Mouse (Mus musculus) thymus, adult 2 months (tissue): ENCODE results near the gene 1700001J03Rik. TPM values are rescaled to one million over a fixed set of nuclear protein-coding genes. Genes with fewer than 3 reads are reported as not detected.
"Not testable (repeated sequence)": the region's sequence is repeated elsewhere in the genome, so short reads cannot be mapped to it uniquely, and the experiment has no call there.

Experiments used
- DNase-seq: peaks from one replicate; pipeline ENCODE4 v3.0.0; 2021
- H3K27ac ChIP-seq: fragments of 200-500 bp; 2 replicates; pipeline ENCODE4 v1.5.1; 2012; ENCODE audit warnings: low read length, control low read depth; ENCODE audit not compliant: control insufficient read depth, insufficient read depth
- H3K27me3 ChIP-seq: fragments of 200-500 bp; 2 replicates; pipeline ENCODE4 v1.6.1; 2012; ENCODE audit warnings: mild to moderate bottlenecking, low read length, moderate library complexity, mixed read lengths; ENCODE audit not compliant: control insufficient read depth, insufficient read depth
- H3K36me3 ChIP-seq: fragments of 200-500 bp; 2 replicates; pipeline ENCODE4 v1.6.1; 2012; ENCODE audit warnings: mild to moderate bottlenecking, low read length, moderate library complexity; ENCODE audit not compliant: control insufficient read depth, insufficient read depth
- H3K4me1 ChIP-seq: fragments of 200-500 bp; replicated peaks from 2 replicates; pipeline ENCODE4 v1.6.1; 2012; ENCODE audit warnings: low read length; ENCODE audit not compliant: control insufficient read depth, insufficient read depth
- H3K4me3 ChIP-seq: fragments of 200-500 bp; 2 replicates; pipeline ENCODE4 v1.5.1; 2012; ENCODE audit warnings: mild to moderate bottlenecking, low read length, control low read depth, moderate library complexity; ENCODE audit not compliant: control insufficient read depth, insufficient read depth
- CTCF ChIP-seq: fragments of 200-500 bp; IDR thresholded peaks from 2 replicates; pipeline ENCODE4 v1.5.1; 2012; ENCODE audit warnings: mild to moderate bottlenecking, control low read depth, low read length, moderate library complexity, borderline replicate concordance; ENCODE audit not compliant: control insufficient read depth, poor library complexity, insufficient read depth; ENCODE audit errors: extremely low read depth
- POLR2A ChIP-seq: fragments of 200-500 bp; IDR thresholded peaks from 2 replicates; pipeline ENCODE4 v1.6.1; 2012; ENCODE audit warnings: mild to moderate bottlenecking, low read length, control low read depth, moderate library complexity; ENCODE audit not compliant: control insufficient read depth, poor library complexity, insufficient read depth; ENCODE audit errors: extremely low read depth
- WGBS: fragments of 180-500 bp; shearing (Covaris S2); methylation state at CpG from one replicate; pipeline ENCODE4 v1.1.7; 2018; 5-methylcytosine and 5-hydroxymethylcytosine counted together
- polyA plus RNA-seq: library from polyadenylated mRNA; depleted of rRNA; stranded (reverse); fragments of >200 nt; gene quantifications from 2 replicates; pipeline ENCODE4 v1.2.3, GENCODE M21; 2012; rRNA removed

The 1700001J03Rik gene
- 0.65 and 1.1 TPM in 2 replicates for polyA plus RNA-seq

- H3K36me3 ChIP-seq, H3K27ac ChIP-seq, H3K4me1 ChIP-seq, DNase-seq, H3K4me3 ChIP-seq, H3K27me3 ChIP-seq: not testable (repeated sequence)
- WGBS = 74% methylated on average over 4 of the region's 4 CpGs
These were observed at the start of gene 1700001J03Rik for GRCm38 (mm10) chr5:146185204-146185603. TSS of gene 1700001J03Rik (minus strand) at chr5:146185304.

DNA sequence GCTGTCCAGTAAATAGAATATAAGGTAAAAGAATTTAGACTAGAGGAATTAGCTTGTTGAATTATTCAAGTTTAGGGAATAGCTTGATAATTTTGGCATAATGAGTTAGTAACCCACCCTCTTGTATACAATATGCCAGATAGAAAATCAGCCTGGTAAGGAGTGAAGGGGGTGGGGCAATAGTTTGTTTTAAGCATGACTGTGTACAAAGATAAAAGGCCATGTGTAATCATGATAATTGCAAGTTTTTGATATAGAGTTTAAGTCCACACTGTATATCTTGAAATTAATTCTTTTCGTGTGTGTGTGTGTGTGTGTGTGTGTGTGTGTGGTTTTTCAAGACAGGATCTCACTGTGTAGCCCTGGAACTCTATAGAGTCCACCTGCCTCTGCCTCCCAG is 49.2 kb upstream of the 1700001J03Rik start:
- TF ChIP-seq CTCF = no peak
- TF ChIP-seq POLR2A = no peak
- no peaks in the 10 kb centered on the region for H3K27me3 ChIP-seq
- H3K36me3 ChIP-seq = no peaks in the 10 kb centered on the region
- no peak for DNase-seq
- peaks cover 2% of the 10 kb centered on the region; the same call in 1 of the 2 replicates for H3K4me1 ChIP-seq
- WGBS = 79% methylated on average over 1 of the region's 1 CpGs
- H3K27ac ChIP-seq = no peak overlapping the region
- no peak overlapping the region for H3K4me3 ChIP-seq

- Histone ChIP-seq H3K4me1 (peaks cover 2% of the 10 kb centered on the region; the same call in 1 of the 2 replicates), H3K36me3 (no peaks in the 10 kb centered on the region), H3K27me3 (no peaks in the 10 kb centered on the region), H3K4me3 (no peak overlapping the region), H3K27ac (no peak overlapping the region)
- 87% methylated on average over 11 of the region's 11 CpGs for WGBS
- no peak for DNase-seq
- TF ChIP-seq CTCF (no peak), POLR2A (no peak)
These were observed 47.7 kb upstream of the 1700001J03Rik start for GRCm38 (mm10) chr5:146232816-146233215.

- H3K27ac ChIP-seq = peak overlapping the region; percentile 13; the same call in 1 of the 2 replicates
- no peaks in the 10 kb centered on the region for H3K27me3 ChIP-seq
- H3K36me3 ChIP-seq = no peaks in the 10 kb centered on the region
- WGBS = 45% methylated on average over 6 of the region's 6 CpGs
- peaks cover 2% of the 10 kb centered on the region; the same call in 1 of the 2 replicates for H3K4me1 ChIP-seq
- no peak for TF ChIP-seq CTCF
- no peak for TF ChIP-seq POLR2A
- DNase-seq = no peak
- H3K4me3 ChIP-seq = peak overlapping the region; percentile 64
These were observed 47.1 kb upstream of the 1700001J03Rik start for GRCm38 (mm10) chr5:146232056-146232675.

DNA sequence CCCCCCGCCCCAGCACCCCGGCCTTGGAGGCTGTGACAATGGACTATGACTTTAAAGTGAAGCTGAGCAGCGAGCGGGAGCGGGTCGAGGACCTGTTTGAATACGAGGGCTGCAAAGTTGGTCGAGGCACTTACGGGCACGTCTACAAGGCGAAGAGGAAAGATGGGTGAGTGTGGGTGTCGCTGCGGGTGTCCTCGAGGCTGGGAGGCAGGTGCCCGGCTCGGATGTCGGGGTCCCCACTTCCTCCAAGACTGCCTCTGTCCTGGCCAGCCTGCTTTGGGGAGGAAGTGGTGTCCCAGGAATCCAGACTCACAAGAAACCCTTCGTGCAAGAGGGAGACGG is 46.5 kb upstream of the 1700001J03Rik start:
- Histone ChIP-seq H3K4me3 (peak overlapping the region; percentile 64), H3K27me3 (no peaks in the 10 kb centered on the region), H3K27ac (peak overlapping the region; percentile 13; the same call in 1 of the 2 replicates), H3K36me3 (no peaks in the 10 kb centered on the region), H3K4me1 (peaks cover 2% of the 10 kb centered on the region; the same call in 1 of the 2 replicates)
- TF ChIP-seq CTCF (no peak), POLR2A (0 out of 2 replicates have a peak, but pooled peaks have one; percentile 4)
- under 1% methylated on average over 19 of the region's 19 CpGs for WGBS
- peak; percentile 56 for DNase-seq

- under 1% methylated on average over 101 of the region's 102 CpGs for WGBS
- Histone ChIP-seq H3K4me3 (peak within 1 kb of the TSS; percentile 64), H3K36me3 (no peaks in the 10 kb centered on the region), H3K27ac (peak within 1 kb of the TSS; percentile 69), H3K27me3 (no peaks in the 10 kb centered on the region), H3K4me1 (peaks cover 2% of the 10 kb centered on the region; the same call in 1 of the 2 replicates)
- DNase-seq = peak; percentile 88
- TF ChIP-seq POLR2A (peak; percentile 64; the same call in 1 of the 2 replicates), CTCF (no peak; the same call in 1 of the 2 replicates)
These were observed 46.0 kb upstream of the 1700001J03Rik start, which contains the start of gene Cdk8 for GRCm38 (mm10) chr5:146230864-146231654. TSS of gene Cdk8 (plus strand) at chr5:146231230.
